Mouse (Mus musculus): ENCODE measurements around the gene Sertad4. TPM values are rescaled to one million over a fixed set of nuclear protein-coding genes. Genes with fewer than 3 reads are reported as not detected.

The Sertad4 gene
- total and polyA plus RNA-seq, 3 experiments = 4.4 to 7.9 (median 5.2) TPM

DNA sequence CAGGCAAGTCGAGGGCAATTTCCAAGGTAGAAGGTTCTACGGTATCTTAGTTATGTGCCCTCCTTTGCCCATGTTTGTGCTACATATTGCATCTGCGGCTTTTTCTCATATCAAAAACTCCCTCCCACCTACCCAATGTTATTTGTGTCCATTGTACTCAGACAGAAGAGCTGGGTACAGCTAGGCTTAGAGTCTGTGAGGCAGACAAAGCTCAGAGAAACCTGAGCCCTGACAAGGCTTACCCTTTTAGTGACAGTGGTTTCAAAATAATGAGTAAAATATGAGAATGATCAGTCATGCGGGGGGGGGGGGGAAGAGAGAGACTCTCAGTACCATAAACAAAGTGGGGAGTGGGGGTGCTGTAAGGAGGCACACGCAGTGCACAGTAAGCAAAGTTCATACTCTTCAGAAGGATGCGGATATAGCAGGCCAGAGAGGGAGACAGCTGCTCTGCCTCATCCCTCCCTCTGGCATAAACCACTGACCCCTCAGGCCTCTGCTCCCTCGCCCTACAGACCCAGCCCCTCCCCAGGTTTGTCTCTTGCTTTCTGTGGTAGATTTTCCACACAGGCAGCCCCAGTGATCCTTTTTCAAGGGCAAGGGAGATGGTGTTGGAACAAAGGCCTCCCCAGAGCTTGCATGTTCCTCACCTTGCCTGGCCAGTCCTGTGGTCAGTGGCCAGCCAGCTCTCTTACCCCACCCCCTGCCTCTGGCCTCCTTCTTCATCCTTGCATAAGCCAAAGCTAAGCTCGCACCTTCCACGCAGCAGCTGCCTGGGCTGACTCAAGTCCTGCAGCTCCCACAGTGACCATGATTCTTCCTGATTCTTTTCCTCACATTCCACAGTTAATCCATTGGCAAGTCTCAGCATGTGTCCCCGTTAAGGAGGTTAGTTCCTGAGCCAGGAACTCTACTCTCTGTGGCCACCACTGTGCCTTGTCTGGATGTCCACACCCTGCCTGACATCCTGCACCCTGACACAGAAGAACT is 49.1 kb downstream of the Sertad4 start:
- DNase-seq = no peak

DNA sequence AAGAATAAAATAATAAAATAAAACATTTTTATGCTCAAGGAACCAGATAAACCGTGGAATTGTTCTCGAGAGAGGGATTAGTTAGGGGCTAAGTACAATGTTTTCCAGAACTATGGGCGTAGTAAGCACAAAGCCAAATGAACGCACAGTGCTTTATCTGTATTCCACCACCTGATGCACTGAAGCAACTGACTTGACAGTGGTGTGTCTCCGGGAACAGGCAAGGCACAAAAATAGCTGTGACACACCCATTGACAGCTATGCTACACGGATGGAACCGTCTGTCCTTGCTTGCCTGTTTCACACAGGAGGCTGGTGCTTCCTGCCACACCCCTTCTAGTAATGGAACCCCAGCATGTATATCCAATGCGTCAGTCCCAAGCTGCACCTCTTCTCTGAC is 55.2 kb downstream of the Sertad4 start:
- DNase-seq = no peak

DNA sequence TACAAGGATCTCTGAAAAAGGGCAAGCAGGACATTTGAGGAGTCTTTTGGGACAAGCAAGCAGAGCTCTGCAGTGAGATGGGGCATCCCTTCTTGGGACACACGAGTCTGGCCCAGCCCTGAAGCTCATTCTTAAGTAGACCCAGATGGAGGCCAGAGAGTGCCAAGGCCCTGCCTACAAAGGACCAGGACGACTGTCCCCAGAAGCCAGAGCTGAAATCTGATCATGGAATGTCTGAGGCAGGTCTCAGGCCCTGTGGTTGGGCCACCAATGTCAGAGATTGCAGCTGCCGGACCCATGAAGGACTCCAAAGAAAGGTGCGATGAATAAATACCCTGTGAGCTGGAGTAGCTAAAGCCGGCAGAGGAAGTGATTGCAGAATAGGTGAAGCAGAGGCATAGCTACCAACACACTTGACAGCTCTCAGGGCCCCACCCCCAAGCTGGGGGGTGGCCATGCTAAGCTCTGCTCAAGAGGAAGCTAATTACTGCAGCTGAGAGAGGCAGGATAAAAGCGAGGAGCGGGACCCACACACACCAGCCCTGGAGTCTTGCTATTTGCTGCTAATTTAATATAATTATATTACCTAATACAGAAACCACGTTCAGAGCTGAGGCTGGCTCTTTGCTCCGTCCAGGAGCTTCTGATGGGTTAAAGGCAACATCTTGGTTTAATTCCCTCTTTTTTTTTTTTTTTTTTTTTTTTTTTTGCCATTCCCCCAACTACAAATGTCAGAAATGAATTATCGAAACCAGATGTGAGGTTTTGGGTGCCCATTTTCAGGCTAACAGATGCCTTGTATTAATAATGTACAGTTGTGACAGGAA is 56.2 kb downstream of the Sertad4 start:
- no peak for DNase-seq

DNA sequence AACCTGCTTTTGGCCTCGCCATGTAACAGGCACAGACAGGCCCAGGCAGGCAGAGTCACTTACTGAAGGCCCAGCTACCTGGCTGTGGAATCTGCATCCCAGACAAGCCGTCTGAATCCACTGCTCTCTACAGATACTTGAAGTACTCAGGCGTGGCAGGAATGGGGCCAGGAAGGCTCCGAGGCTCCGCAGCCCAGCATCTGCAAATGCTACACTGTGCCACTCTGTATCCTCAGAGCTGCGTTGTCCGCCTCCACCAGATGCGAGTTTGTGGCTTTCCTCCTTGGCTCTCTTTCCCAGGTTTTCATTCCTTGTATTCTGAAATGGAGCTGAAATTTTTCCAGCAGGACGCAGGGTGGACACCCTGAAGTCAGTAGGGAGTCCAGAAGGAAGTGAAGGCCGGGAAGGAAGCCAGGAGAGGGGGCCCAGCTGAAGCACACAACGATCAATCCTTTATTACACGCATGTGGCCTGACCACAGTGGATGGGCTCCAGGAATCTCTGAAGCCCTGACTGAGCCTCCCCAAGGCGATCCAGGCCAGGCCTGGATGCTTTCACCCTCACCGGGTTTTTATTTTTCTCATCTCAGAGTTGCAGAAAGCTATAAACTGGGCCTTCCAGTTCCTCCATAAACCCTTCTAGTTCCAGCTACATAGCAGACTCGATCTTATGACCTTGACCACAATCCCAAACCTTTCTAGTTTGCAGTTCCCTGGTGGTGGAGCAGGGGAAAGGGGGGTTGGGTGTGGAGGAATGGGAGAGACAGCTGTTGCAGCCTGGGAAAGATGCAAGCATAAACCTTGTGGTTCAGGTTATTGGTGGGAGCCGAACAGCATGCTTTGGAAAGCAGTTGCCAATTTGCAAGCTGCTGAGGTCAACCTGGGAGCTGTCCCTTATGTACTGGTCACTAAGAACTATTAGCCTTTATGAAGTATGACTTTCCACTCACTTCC is 57.1 kb downstream of the Sertad4 start:
- DNase-seq = no peak

- no peak for DNase-seq
Measured at GRCm38 (mm10) chr1:192797011-192797274, 58.6 kb downstream of the Sertad4 start.

- no peak for DNase-seq
Measured at GRCm38 (mm10) chr1:192796201-192797010, 59.1 kb downstream of the Sertad4 start.

DNA sequence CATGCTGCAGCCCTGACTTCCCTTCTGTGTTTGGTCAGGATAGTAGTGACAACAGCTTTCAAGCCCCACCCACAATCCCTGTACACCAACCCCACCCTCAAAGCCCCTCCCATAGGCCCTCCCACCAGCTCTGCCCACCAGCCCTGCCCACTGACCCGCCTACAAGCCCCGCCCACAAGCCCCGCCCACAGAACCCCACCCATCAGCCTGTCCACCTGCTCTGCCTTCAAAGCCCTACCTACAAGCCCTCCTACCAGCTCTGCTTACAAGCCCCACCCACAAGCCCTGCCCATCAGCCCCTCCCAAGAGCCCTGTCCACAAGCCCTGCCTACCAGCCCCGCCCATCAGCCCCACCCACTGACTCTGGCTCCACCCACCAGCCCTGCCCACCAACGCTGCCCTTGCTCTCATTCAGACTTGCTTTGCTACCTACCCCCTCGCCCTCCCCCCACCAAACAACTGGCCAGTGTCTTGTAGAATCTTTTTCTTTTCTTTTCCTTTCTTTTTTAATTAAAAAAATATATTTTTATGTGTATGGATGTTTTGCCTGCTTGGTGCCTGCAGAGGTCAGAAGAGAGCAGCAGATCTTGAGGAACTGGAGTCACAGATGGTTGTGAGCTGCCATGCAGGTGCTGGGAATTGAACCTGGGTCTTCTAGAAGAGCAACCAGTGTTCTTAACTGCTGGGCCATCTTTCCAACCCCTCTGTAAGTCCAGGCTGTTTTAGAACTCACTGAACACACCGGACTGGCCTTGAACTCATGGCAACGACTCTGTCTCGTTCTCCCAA is 60.4 kb downstream of the Sertad4 start:
- DNase-seq = no peak

Other genes starting within 250 kb of the Sertad4 start
- 1 to 10 TPM; 4.9 to 5.6 TPM for gene Hhat, start 84.5 kb downstream of the Sertad4 start, total RNA-seq (2021)
- 12.8 and 15.1 TPM in 2 replicates for gene Hhat, start 84.5 kb downstream of the Sertad4 start, polyA plus RNA-seq (2012; rRNA removed)
- gene Syt14, start 180.0 kb upstream of the Sertad4 start, total RNA-seq (2021) = 1 to 10 TPM; 8.3 to 8.7 TPM
- gene Syt14, start 180.0 kb upstream of the Sertad4 start, polyA plus RNA-seq (2012; rRNA removed) = 0.93 and 1.4 TPM in 2 replicates